Mouse (Mus musculus) intestine, embryonic 15.5 days (tissue): ENCODE data around the gene Prkar1a. TPM values are rescaled to one million over a fixed set of nuclear protein-coding genes. Genes with fewer than 3 reads are reported as not detected.
"Not testable (repeated sequence)": the region's sequence is repeated elsewhere in the genome, so short reads cannot be mapped to it uniquely, and the experiment has no call there.

Source experiments
- ATAC-seq: fragments of 200-750 bp; cut with Nextera tagmentation; 2 replicates; pipeline ENCODE4 v1.8.0; 2017; ENCODE audit warnings: moderate TSS enrichment, moderate library complexity
- H3K27ac ChIP-seq: fragments of 300-500 bp; sonication (generic); 2 replicates; pipeline ENCODE4 v1.5.1; 2015; ENCODE audit warnings: mild to moderate bottlenecking, inconsistent platforms
- H3K27me3 ChIP-seq: fragments of 300-500 bp; sonication (generic); replicated peaks from 2 replicates; pipeline ENCODE4 v1.6.1; 2015; ENCODE audit warnings: inconsistent platforms
- H3K36me3 ChIP-seq: fragments of 300-500 bp; sonication (generic); 2 replicates; pipeline ENCODE4 v1.6.1; 2015; ENCODE audit warnings: inconsistent platforms
- H3K4me1 ChIP-seq: fragments of 300-500 bp; sonication (generic); replicated peaks from 2 replicates; pipeline ENCODE4 v1.6.1; 2015; ENCODE audit warnings: inconsistent platforms
- H3K4me2 ChIP-seq: fragments of 300-500 bp; sonication (generic); replicated peaks from 2 replicates; pipeline ENCODE4 v1.6.1; 2015; ENCODE audit warnings: mild to moderate bottlenecking, inconsistent platforms
- H3K4me3 ChIP-seq: fragments of 300-500 bp; sonication (generic); replicated peaks from 2 replicates; pipeline ENCODE4 v1.5.1; 2015; ENCODE audit warnings: inconsistent platforms
- H3K9ac ChIP-seq: fragments of 300-500 bp; sonication (generic); 2 replicates; pipeline ENCODE4 v1.6.1; 2015; ENCODE audit warnings: inconsistent platforms
- H3K9me3 ChIP-seq: fragments of 300-500 bp; sonication (generic); 2 replicates; pipeline ENCODE4 v1.6.1; 2016; ENCODE audit warnings: inconsistent platforms
- WGBS: fragments of 180-500 bp; shearing (Covaris S2); methylation state at CpG from one replicate; pipeline ENCODE4 v1.1.7; 2015; 5-methylcytosine and 5-hydroxymethylcytosine counted together
- polyA plus RNA-seq: library from polyadenylated mRNA; unstranded; fragments of >200 nt; fragmentation: Nextera tagmentation; extraction: Ambion mirVana; gene quantifications from 2 replicates; pipeline ENCODE4 v1.2.1, GENCODE M21; 2015

Gene Prkar1a
- polyA plus RNA-seq = 270 and 286 TPM in 2 replicates

GRCm38 (mm10) chr11:109649206-109649605, at the start of gene Prkar1a:
TSS of gene Prkar1a (plus strand) at chr11:109649405.
- Histone ChIP-seq H3K4me3 (peak within 1 kb of the TSS; percentile 95), H3K36me3 (0 out of 2 replicates have a peak, but pooled peaks cover 4% of the 10 kb centered on the region), H3K9ac (peak within 1 kb of the TSS; percentile 91), H3K9me3 (no peaks in the 10 kb centered on the region), H3K4me2 (peak within 1 kb of the TSS; percentile 94), H3K27me3 (no peaks in the 10 kb centered on the region), H3K27ac (peak within 1 kb of the TSS; percentile 97), H3K4me1 (peaks cover 21% of the 10 kb centered on the region)
- no peak for ATAC-seq
- 30% methylated on average over 8 of the region's 8 CpGs for WGBS

DNA sequence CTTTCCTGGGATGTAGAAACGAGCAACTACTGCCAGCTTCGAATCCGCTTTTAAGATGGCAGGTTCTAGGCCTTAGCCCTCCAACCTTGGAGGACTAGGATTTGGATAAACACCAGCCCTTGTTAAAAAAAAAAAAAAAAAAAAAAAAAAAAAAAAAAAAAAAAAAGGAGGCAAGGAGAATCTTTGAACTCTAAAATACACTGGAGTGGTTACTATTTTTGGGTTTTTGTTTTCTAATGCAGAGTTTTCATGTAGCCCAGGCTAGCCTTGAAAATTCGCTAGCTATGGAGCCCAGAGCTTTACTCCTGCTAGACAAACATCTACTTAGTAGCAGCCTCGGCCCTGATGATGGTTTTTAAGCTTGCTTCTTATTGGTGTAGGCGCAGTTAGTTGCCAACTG, 41.6 kb upstream of the Prkar1a start:
- H3K27me3 ChIP-seq = no peaks in the 10 kb centered on the region
- 78% methylated on average over 6 of the region's 6 CpGs for whole genome bisulfite sequencing
- ATAC-seq = no peak

DNA sequence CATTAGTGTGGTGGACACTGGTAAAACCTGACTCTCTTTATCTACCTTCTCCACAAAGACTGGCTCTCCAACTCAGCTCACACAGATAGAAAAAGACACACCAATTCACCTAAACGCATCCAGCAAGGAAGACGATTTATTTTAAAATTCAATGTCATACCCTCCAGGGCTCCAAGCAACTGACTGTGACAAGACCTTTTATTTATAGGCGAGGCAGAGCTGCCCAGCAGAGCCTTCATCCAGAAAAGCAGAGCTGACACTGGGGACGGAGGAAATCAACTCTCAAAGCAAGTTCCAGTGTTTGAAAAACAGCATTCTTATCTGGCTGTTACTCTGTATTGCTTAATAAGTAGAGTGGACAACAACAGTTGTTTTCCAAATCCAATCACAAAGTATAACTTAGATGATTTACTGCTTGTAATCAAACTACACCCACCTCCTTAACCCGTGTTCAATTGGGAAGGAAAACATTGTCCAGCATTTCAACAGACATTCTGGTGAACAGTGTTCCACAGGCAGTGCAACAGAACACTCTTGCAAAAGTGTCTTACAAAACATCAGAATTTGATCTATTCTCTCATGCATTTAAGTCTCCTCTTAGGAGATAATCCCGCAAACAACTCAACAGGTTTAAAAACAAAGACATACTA, 40.1 kb upstream of the Prkar1a start:
- no peak overlapping the region for H3K4me3 ChIP-seq
- H3K36me3 ChIP-seq = no peaks in the 10 kb centered on the region
- no peaks in the 10 kb centered on the region for H3K9me3 ChIP-seq
- peaks cover 12% of the 10 kb centered on the region; the same call in 1 of the 2 replicates for H3K4me1 ChIP-seq
- no peak for ATAC-seq
- H3K27ac ChIP-seq = no peak overlapping the region
- no peaks in the 10 kb centered on the region for H3K27me3 ChIP-seq
- H3K9ac ChIP-seq = no peak overlapping the region
- WGBS = 58% methylated on average over 6 of the region's 6 CpGs
- H3K4me2 ChIP-seq = no peak overlapping the region

More for the DNA sequence above, 41.6 kb upstream of the Prkar1a start:
- Histone ChIP-seq H3K9ac (no peak overlapping the region), H3K9me3 (no peaks in the 10 kb centered on the region), H3K4me3 (no peak overlapping the region), H3K27ac (no peak overlapping the region), H3K4me2 (no peak overlapping the region), H3K4me1 (peaks cover 12% of the 10 kb centered on the region; the same call in 1 of the 2 replicates), H3K36me3 (no peaks in the 10 kb centered on the region)

DNA sequence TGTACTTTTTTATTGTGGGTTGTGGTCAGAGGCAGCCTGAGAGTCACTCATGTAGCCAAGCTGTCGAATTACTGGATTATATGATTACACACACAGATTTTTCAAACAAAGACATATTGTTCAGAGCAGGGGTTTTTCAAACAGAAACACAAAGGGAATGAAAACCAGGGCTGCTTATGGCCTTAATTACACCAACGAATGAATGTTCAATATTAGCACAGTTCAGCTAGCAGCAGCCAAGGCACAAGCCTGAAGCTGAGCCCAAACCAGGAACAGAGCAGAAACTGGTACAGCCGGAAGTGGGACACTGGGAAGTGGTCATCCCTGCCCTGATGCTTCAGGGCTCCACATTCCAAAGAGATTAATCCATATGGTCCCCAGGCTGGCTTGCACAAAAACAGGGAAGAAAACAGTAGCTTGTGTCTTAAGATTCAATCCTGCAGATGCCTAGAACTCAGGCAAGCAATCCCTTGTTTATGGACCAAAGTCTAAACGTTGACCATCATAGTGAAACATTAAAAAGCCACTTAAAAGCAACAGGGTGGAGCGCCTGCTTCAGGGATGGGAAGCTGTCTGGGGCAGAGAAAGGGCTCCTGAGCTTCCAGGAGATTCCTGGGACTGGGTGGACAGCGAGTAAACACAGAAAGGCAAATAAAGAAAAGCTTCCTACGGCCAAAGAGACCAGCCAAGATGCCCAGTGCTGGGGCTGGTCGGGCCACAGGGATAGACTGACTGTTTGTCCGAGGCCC, 39.0 kb upstream of the Prkar1a start:
- Histone ChIP-seq H3K4me1 (peaks cover 12% of the 10 kb centered on the region; the same call in 1 of the 2 replicates), H3K27me3 (no peaks in the 10 kb centered on the region), H3K4me3 (peak overlapping the region; percentile 81), H3K36me3 (no peaks in the 10 kb centered on the region), H3K4me2 (peak overlapping the region; percentile 86), H3K9me3 (no peaks in the 10 kb centered on the region), H3K9ac (peak overlapping the region; percentile 82), H3K27ac (no peak overlapping the region)
- 10% methylated on average over 9 of the region's 9 CpGs for WGBS
- no peak for ATAC-seq

DNA sequence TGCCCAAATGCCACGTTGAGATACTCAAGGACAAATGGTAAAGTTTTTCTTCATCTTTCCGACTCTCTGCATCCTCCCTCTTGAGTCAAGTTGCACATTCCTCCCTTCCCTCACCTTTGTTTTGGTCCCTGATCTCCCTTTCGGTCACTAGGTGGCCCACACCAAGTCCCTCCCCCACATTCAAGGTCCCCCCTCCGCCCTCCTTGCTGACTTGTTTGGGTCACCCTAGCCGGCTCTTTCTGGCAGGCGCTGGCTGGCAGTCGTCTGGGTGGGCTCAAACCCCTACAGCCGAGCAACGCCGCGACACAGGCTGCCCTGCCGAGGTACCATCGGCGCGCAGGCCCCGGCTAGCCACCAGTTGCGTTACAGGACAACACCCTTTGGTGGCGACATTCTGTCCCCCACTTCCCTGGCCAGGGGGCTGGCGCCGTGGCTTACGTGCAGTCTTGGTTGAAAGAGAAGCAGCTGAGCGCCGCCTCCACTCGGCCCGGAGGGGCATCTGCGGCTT, 38.4 kb upstream of the Prkar1a start:
- Histone ChIP-seq H3K4me1 (peaks cover 12% of the 10 kb centered on the region; the same call in 1 of the 2 replicates), H3K27ac (peak overlapping the region; percentile 73), H3K4me2 (peak overlapping the region; percentile 86), H3K27me3 (no peaks in the 10 kb centered on the region), H3K9ac (peak overlapping the region; percentile 82), H3K9me3 (no peaks in the 10 kb centered on the region), H3K36me3 (no peaks in the 10 kb centered on the region), H3K4me3 (peak overlapping the region; percentile 81)
- no peak for ATAC-seq
- under 1% methylated on average over 26 of the region's 26 CpGs for WGBS

DNA sequence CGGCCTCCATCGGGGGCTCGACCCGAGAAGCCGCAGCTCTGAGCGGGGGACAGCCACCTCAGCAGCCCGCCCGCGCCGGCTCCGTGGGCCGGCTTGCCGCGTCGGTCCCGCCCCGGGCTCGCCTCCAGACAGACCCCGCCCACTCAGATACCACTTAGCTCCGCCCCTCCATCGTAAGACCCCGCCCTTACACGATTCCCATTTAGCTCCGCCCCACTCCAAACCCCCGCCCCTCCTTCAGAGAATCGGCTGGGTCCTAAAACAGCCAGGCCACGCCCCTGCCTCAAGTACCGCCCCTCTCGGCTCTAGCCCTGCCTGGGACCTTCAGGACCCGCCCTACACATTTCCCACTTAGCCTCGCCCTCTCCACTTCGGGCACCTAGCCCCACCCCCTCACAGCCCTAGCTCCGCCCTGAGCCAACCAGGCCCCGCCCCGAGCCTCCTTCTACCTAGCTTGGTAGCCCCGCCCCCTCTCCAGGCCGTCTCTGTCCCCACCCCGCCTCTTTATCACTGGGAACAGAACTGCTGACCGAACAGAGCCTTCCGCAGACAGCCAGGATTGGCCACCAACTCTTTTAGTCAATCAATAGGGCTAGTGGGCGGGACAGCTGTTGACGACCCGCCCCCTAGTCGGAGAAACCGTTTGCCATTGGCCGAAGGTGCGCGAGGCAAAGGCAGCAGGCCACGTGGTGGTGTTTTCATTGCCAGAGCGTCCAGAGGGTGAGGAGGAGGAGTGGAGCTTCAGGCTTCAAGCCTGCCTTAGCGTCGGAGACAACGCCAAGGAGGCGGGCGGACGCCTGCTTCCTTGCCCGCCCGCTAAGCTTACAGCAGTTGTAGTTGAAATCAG, 37.7 kb upstream of the Prkar1a start, which contains the start of gene Wipi1:
Gene Wipi1, minus strand, starts transcription at position 665 of the 847 bp plus-strand sequence.
- Histone ChIP-seq H3K9me3 (no peaks in the 10 kb centered on the region), H3K27me3 (no peaks in the 10 kb centered on the region), H3K4me3 (peak within 1 kb of the TSS; percentile 81), H3K9ac (peak within 1 kb of the TSS; percentile 82), H3K36me3 (no peaks in the 10 kb centered on the region), H3K4me2 (peak within 1 kb of the TSS; percentile 86), H3K4me1 (peaks cover 12% of the 10 kb centered on the region; the same call in 1 of the 2 replicates), H3K27ac (peak within 1 kb of the TSS; percentile 73)
- WGBS = under 1% methylated on average over 58 of the region's 58 CpGs
- peak; percentile 97 for ATAC-seq

DNA sequence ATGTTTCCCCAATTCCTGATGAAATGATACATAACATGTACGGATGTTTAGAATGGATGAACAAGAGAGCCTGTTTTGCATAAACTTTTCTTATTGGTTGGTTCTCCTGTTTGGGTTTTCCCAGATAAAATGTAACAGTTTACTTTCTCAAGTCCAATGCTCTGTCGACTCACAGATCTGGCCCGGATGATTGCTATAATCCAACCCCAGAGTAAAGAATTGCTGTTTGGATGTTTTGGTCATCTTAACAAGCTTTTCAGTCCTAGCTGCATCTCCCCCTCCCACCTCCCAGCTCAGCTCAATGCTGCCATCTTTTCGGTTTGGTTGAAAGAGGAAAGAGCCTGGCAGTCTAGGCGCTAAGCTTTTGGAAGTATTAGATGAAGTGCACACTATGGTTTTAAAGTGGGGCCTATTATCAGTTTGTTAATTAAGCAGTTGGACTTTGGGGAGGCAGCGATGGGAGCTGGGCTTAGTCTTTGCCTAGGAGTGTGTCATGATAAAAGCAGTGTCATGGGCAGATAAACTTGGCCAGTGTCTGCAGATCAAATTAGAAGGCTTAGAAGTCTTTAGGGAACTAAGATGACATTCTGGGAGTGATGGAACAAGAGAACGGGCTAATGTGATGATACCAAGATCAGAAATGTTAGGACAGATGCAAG, 36.2 kb upstream of the Prkar1a start:
- H3K27me3 ChIP-seq = no peaks in the 10 kb centered on the region
- H3K36me3 ChIP-seq = no peaks in the 10 kb centered on the region
- no peak overlapping the region for H3K27ac ChIP-seq
- WGBS = 58% methylated on average over 7 of the region's 7 CpGs
- no peak overlapping the region for H3K9ac ChIP-seq
- no peak overlapping the region for H3K4me2 ChIP-seq
- no peaks in the 10 kb centered on the region for H3K9me3 ChIP-seq
- H3K4me3 ChIP-seq = no peak overlapping the region
- peaks cover 12% of the 10 kb centered on the region; the same call in 1 of the 2 replicates for H3K4me1 ChIP-seq
- ATAC-seq = no peak

DNA sequence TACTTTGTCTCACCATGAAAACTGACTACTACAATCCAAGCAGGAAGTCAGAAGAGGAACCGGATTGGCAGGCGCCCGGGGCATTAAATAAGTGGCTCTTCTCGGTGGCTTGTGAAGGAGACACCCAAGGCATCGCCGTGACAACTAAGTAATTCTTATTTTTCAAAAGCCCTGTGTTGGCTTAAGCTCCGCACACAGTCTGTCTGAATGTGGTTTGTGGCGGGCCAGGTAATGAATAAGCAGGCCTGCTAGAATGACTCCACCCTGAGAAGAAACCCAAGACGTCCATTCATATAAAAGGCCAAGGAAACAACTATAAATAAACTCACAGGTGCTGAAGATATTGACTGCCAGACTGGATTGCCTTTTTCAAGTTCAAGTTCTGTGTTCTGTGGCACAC, 33.9 kb upstream of the Prkar1a start:
- WGBS = 73% methylated on average over 9 of the region's 9 CpGs
- H3K4me1 ChIP-seq = peaks cover 3% of the 10 kb centered on the region; the same call in 1 of the 2 replicates

DNA sequence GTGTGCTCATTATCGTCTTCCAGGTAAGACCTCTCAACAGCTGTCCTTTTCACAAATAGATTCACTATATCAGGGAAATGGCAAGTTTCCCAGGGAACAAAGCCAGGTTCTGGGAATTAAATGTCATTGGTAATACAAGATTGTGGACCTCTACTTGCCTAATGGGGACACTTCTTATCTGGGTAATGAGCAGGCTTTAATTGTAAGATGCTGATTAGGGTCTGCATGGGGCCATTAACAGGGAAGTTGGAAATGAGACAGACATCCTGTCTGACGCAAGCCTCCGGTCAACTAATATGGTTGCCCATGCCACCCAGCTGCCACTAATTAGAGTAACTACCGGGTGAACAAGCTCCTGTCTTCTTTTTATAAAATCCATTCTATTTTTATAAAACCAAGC, 32.9 kb upstream of the Prkar1a start:
- 77% methylated on average over 4 of the region's 4 CpGs for WGBS
- no peak overlapping the region for H3K4me2 ChIP-seq
- no peaks in the 10 kb centered on the region for H3K27me3 ChIP-seq
- no peak overlapping the region for H3K27ac ChIP-seq
- H3K9ac ChIP-seq = no peak overlapping the region
- ATAC-seq = no peak
- H3K4me3 ChIP-seq = no peak overlapping the region
- H3K4me1 ChIP-seq = no peaks in the 10 kb centered on the region
- H3K9me3 ChIP-seq = no peaks in the 10 kb centered on the region
- H3K36me3 ChIP-seq = no peaks in the 10 kb centered on the region

More for the DNA sequence above, 33.9 kb upstream of the Prkar1a start:
- no peak overlapping the region for H3K4me2 ChIP-seq
- no peaks in the 10 kb centered on the region for H3K9me3 ChIP-seq
- H3K9ac ChIP-seq = no peak overlapping the region
- no peaks in the 10 kb centered on the region for H3K27me3 ChIP-seq
- no peaks in the 10 kb centered on the region for H3K36me3 ChIP-seq
- ATAC-seq = no peak
- no peak overlapping the region for H3K4me3 ChIP-seq
- no peak overlapping the region for H3K27ac ChIP-seq

- no peaks in the 10 kb centered on the region for H3K4me1 ChIP-seq
- no peaks in the 10 kb centered on the region for H3K27me3 ChIP-seq
- H3K9me3 ChIP-seq = no peaks in the 10 kb centered on the region
- H3K4me2 ChIP-seq = no peak overlapping the region
- no peak overlapping the region for H3K27ac ChIP-seq
- no peak for ATAC-seq
- H3K4me3 ChIP-seq = no peak overlapping the region
- H3K36me3 ChIP-seq = no peaks in the 10 kb centered on the region
- 48% methylated on average over 4 of the region's 4 CpGs for WGBS
- no peak overlapping the region for H3K9ac ChIP-seq
These were observed 32.4 kb upstream of the Prkar1a start for GRCm38 (mm10) chr11:109616766-109617165.

GRCm38 (mm10) chr11:109619055-109619454, 30.1 kb upstream of the Prkar1a start:
- H3K4me1 ChIP-seq, H3K27ac ChIP-seq, H3K4me3 ChIP-seq, H3K9me3 ChIP-seq, H3K36me3 ChIP-seq, H3K27me3 ChIP-seq, H3K4me2 ChIP-seq, H3K9ac ChIP-seq: not testable (repeated sequence)
- ATAC-seq = peak; percentile 46; the same call in 1 of the 2 replicates
- 39% methylated on average over 8 of the region's 8 CpGs for WGBS
